8 mouse cellular contexts compared by ENCODE assay signal in the genomic region with DNA sequence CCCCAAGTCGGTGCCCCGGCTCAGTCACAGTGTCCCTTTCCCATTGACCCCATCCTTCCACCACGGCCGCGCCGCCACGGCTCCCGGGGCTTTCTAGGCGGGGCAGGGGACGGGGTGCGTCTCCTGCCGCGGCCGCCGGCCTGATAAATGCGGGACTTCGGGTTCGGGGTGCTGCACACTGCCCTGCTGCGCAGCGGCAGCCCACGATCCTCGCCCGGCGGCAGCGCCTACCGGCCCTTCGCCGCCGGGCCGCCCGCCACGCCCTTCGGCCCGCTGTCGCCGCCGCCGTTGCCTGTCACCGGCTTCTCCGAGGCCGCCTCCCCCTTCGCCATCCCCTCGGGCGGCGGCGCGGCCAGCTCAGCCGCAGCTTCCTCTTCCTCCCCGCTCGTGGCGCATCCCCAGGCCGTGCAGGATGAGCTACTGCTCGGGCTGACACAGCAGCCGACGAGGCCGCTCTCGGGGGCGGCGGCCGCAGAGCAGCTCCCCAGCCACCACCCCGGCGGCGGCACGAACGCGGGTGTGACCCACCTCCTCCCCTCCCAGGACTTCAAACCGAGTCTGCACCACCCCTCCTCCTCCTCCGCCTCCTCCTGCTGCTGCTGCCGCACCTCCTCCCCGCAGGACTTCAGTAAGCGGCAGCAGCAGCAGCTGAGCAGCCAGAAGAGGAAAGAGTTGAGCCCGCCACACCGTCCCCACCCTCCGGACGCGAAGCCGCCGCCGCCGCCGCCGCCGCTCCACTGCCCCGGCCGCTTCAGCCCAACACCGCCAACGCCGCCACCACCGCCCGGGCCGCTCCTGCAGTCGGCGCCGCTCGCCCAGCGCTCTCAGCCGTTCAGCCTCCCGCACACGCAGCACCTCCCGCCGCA. TPM values are rescaled to one million over a fixed set of nuclear protein-coding genes. Genes with fewer than 3 reads are reported as not detected.
DNase-seq lines count a peak whose midpoint lies in the region; ATAC-seq and TF ChIP-seq lines count a peak whose summit lies in the region.

No protein-coding gene starts in this region.

- peak overlapping the region; percentile 70 for H3K4me2 ChIP-seq in hindbrain, embryonic 13.5 days

- in situ Hi-C loops in Patski (cut with MboI; ENCODE audit: low pct_unique_long_range_greater_than_20kb) = loop anchor here (10.0 kb wide), 1 partner anchor 1349 kb away; no protein-coding TSS in a partner anchor

- peaks cover 14% of the 10 kb centered on the region for H3K4me1 ChIP-seq in hindbrain, embryonic 13.5 days (replicated peaks)

- no peaks in the 10 kb centered on the region for H3K36me3 ChIP-seq in hindbrain, embryonic 13.5 days

- WGBS in hindbrain, embryonic 13.5 days = under 1% methylated on average over 63 of the region's 101 CpGs

- no peaks in the 10 kb centered on the region for H3K9me3 ChIP-seq in hindbrain, embryonic 13.5 days

- POLR2A ChIA-PET in Patski (lab: Charles Lee) = interaction anchor here (0.8 to 3.4 kb wide), 9 partner anchors 9 to 274 kb away, joined by 3 to 11 read pairs (median 4); no protein-coding TSS in a partner anchor

- no peak for TF ChIP-seq CTCF in Patski (IDR thresholded peaks at IDR 0.05)

- CTCF ChIA-PET in Patski (lab: Charles Lee) = interaction anchor here (1.1 kb wide), 1 partner anchor 247 kb away, joined by 5 read pairs; no protein-coding TSS in a partner anchor

- H3K27ac ChIP-seq in hindbrain, embryonic 13.5 days = peak overlapping the region; percentile 100

- peak overlapping the region; percentile 99 for H3K9ac ChIP-seq in hindbrain, embryonic 13.5 days

- H3K27me3 ChIP-seq in Patski = no peaks in the 10 kb centered on the region
- H3K27me3 ChIP-seq in hindbrain, embryonic 13.5 days = 0 out of 2 replicates have a peak, but pooled peaks cover 4% of the 10 kb centered on the region

- peak overlapping the region; percentile 98 for H3K4me3 ChIP-seq in hindbrain, embryonic 13.5 days

- no peak for DNase-seq in Patski (ENCODE audit: low read depth, low spot score)
- peak; percentile 84 to 87 for DNase-seq in cerebellum, postnatal 25 days
- DNase-seq in frontal cortex, postnatal 14 days (ENCODE audit: low spot score in 2 of 2) = peak; percentile 74 to 77
- peak; percentile 82 for DNase-seq in left cerebral cortex, adult 11 months (ENCODE audit: low spot score)
- DNase-seq in lung, postnatal 36 days = peak; percentile 86
- DNase-seq in retina, postnatal 1 day = peak; percentile 84
- peak; percentile 81 for DNase-seq in thymus, postnatal 4 days

- ATAC-seq in Patski = peak; percentile 32
- ATAC-seq in hindbrain, embryonic 13.5 days (ENCODE audit: low FRiP score) = peak; percentile 62

RNA-seq across cellular contexts. Expression of a gene that starts 0.6 kb away (rescaled TPM):
- 23.2 TPM for polyA plus RNA-seq in Patski (2021)
- polyA plus RNA-seq in hindbrain, embryonic 13.5 days (2015; fragmentation: Nextera tagmentation; extraction: Ambion mirVana) = 13.9 and 14.2 TPM in 2 replicates
